Mouse (Mus musculus) olfactory bulb, adult 2 months (tissue): ENCODE measurements around the gene Mypn.

Experiments
- CTCF ChIP-seq: fragments of 200-500 bp; IDR thresholded peaks from 2 replicates; pipeline ENCODE4 v1.5.1; 2012; ENCODE audit warnings: low read depth, mild to moderate bottlenecking, low read length, moderate library complexity; ENCODE audit not compliant: insufficient read depth
- POLR2A ChIP-seq: fragments of 200-500 bp; IDR thresholded peaks from 2 replicates; pipeline ENCODE4 v1.6.1; 2012; ENCODE audit warnings: mild to moderate bottlenecking, low read depth, low read length, moderate library complexity; ENCODE audit not compliant: insufficient read depth

DNA sequence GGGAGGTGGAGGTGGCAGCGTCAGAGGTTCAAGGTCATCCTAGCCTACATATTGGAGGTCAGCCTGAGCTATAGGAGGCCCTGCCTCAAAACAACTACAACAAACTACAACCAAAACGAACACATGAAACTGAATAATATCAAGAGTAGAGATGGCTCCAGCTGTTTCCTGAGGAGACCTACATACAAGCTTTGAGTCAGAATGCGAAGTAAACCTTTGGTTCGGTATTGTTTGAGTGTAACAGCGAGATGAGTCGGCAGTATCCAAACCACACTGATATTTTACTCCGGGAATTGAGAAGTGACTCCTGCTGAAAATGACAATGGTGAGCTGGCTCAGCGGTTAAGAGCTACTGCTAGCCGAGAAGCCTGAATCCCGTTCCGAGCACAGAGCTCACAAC is 34.2 kb downstream of the Mypn start:
- TF ChIP-seq CTCF (no peak), POLR2A (no peak)
